ENCODE assay signal across 28 mouse cellular contexts in the genomic region with DNA sequence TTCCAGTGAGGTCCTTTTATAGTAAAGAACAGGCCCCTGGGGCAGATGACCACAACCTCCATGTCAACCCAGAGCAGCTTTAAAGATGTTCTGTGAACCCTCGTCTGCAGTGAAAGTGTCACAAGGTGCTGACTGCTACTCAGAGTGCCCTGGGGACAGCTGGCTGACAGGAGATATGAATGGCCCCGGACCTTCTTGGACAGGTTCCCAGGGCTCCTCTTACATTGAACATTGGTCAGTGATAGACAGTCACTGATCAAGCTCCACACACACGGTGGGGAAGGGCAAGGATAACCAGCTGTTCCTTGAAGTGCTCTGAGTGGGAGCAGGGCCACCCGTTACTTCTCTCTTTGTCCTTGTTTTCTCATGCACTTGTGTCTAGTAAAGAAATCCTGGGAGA. TPM values are rescaled to one million over a fixed set of nuclear protein-coding genes. Genes with fewer than 3 reads are reported as not detected.
A peak's percentile ranks its signal among the peaks of the same experiment; 100 is the strongest.
DNase-seq lines count a peak whose midpoint lies in the region; ATAC-seq lines count a peak whose summit lies in the region.
"Had no signal": no experiment of that assay in that cellular context is flagged by ENCODE, and none has a peak within 500 bp of the region (broad histone marks: within the 10 kb centered on the region; RNA-seq: fewer than 3 reads in every experiment).

No protein-coding gene starts in this region.

- H3K9ac ChIP-seq in heart, embryonic 11.5 days (ENCODE audit: low read depth, low read length) = peak overlapping the region; percentile 35; the same call in 1 of the 2 replicates
- H3K9ac ChIP-seq in kidney, embryonic 15.5 days = no peak overlapping the region
- H3K9ac ChIP-seq: embryonic facial prominence, embryonic 15.5 days; forebrain, postnatal 0 days; intestine, embryonic 15.5 days; liver, postnatal 0 days; neural tube, embryonic 15.5 days; stomach, embryonic 15.5 days had no signal

- intact Hi-C loops in heart, postnatal 25 days (cut with DNase I) = no loop called here

- peaks cover 76% of the 10 kb centered on the region for H3K4me1 ChIP-seq in heart, embryonic 11.5 days (ENCODE audit: control insufficient read depth, insufficient read depth, low read length)
- H3K4me1 ChIP-seq in kidney, embryonic 15.5 days = peaks cover 66% of the 10 kb centered on the region

- H3K4me2 ChIP-seq in heart, embryonic 11.5 days = no peak overlapping the region
- no peak overlapping the region for H3K4me2 ChIP-seq in kidney, embryonic 15.5 days
- H3K4me2 ChIP-seq: embryonic facial prominence, embryonic 15.5 days; intestine, embryonic 15.5 days; liver, embryonic 11.5 days; midbrain, embryonic 11.5 days; neural tube, embryonic 15.5 days; stomach, embryonic 15.5 days had no signal

- H3K27ac ChIP-seq in heart, embryonic 11.5 days (ENCODE audit: low read depth, low read length) = peak overlapping the region; percentile 91
- no peak overlapping the region for H3K27ac ChIP-seq in kidney, embryonic 15.5 days
- H3K27ac ChIP-seq: embryonic facial prominence, embryonic 15.5 days; intestine, embryonic 15.5 days; layer of hippocampus, adult 2 months; limb, embryonic 10.5 days; neural tube, embryonic 15.5 days; stomach, embryonic 15.5 days had no signal

- DNase-seq in adrenal gland, postnatal 36 days = peak; percentile 36 to 45
- DNase-seq in adrenal gland, adult 18-20 months (ENCODE audit: low spot score in 2 of 2) = no peak
- DNase-seq in heart, postnatal 25 days (ENCODE audit: low spot score) = no peak
- peak; percentile 35 to 56 for DNase-seq in kidney, postnatal 25 days
- DNase-seq in heart, postnatal 4 days = peak; percentile 67
- no peak for DNase-seq in MN1 (ENCODE audit: low spot score)
- DNase-seq: adrenal gland, postnatal 25 days; cerebellum, adult 11 months; cerebellum, adult 9-11 months; forebrain, postnatal 0 days; kidney, adult 8-10 months; kidney, postnatal 14 days; liver, postnatal 0 days; lung, postnatal 14 days; thymus, adult 18-20 months; thymus, postnatal 36 days had no signal

- H3K9me3 ChIP-seq in heart, embryonic 11.5 days (replicated peaks; ENCODE audit: control insufficient read depth, low read length) = no peaks in the 10 kb centered on the region
- H3K9me3 ChIP-seq in kidney, embryonic 15.5 days (replicated peaks) = no peaks in the 10 kb centered on the region
- H3K9me3 ChIP-seq: embryonic facial prominence, embryonic 15.5 days; intestine, embryonic 15.5 days; limb, embryonic 10.5 days; neural tube, embryonic 15.5 days; stomach, embryonic 15.5 days had no signal

- H3K4me3 ChIP-seq in heart, embryonic 11.5 days (ENCODE audit: low read depth, low read length) = no peak overlapping the region
- H3K4me3 ChIP-seq in kidney, embryonic 15.5 days (replicated peaks) = no peak overlapping the region
- H3K4me3 ChIP-seq: embryonic facial prominence, embryonic 15.5 days; intestine, embryonic 15.5 days; layer of hippocampus, adult 2 months; limb, embryonic 10.5 days; neural tube, embryonic 15.5 days; stomach, embryonic 15.5 days had no signal

- H3K27me3 ChIP-seq in heart, embryonic 11.5 days (ENCODE audit: control insufficient read depth, insufficient read depth, low read length) = no peaks in the 10 kb centered on the region
- no peaks in the 10 kb centered on the region for H3K27me3 ChIP-seq in kidney, embryonic 15.5 days
- H3K27me3 ChIP-seq: embryonic facial prominence, embryonic 15.5 days; intestine, embryonic 15.5 days; neural tube, embryonic 15.5 days; Patski; stomach, embryonic 15.5 days had no signal

- ATAC-seq in heart, embryonic 11.5 days (replicated peaks; ENCODE audit: insufficient number of reproducible peaks, low FRiP score, low TSS enrichment) = no peak; the same call in 1 of the 2 replicates
- no peak for ATAC-seq in kidney, embryonic 15.5 days (replicated peaks; ENCODE audit: low FRiP score)
- ATAC-seq: forebrain, postnatal 0 days; hindbrain, embryonic 16.5 days; intestine, embryonic 15.5 days; liver, postnatal 0 days; Patski had no signal

- no peaks in the 10 kb centered on the region for H3K36me3 ChIP-seq in heart, embryonic 11.5 days (ENCODE audit: control insufficient read depth, insufficient read depth, low read length)
- no peaks in the 10 kb centered on the region for H3K36me3 ChIP-seq in kidney, embryonic 15.5 days
- H3K36me3 ChIP-seq: embryonic facial prominence, embryonic 15.5 days; intestine, embryonic 15.5 days; limb, embryonic 10.5 days; neural tube, embryonic 15.5 days; stomach, embryonic 15.5 days had no signal

- WGBS in heart, embryonic 11.5 days (ENCODE audit: insufficient replicate concordance) = 20% methylated on average over 4 of the region's 4 CpGs
- WGBS in kidney, embryonic 15.5 days = 37% methylated on average over 4 of the region's 4 CpGs

RNA-seq across cellular contexts. Expression of gene Sh3bp4, which starts 50.1 kb away (rescaled TPM):
- total RNA-seq in adrenal gland, postnatal 36 days (2021) = 10 to 100 TPM; 14.1 to 17.8 TPM
- total RNA-seq in adrenal gland, adult 18-20 months (2021) = 10 to 100 TPM; 19.4 to 21.1 TPM
- 15.3 and 25.2 TPM in 2 replicates for polyA plus RNA-seq in heart, embryonic 11.5 days (2014; fragmentation: Nextera tagmentation; extraction: Ambion mirVana)
- total RNA-seq in heart, postnatal 25 days (2021) = 10 to 100 TPM; 10.5 to 13.2 TPM
- 25.4 and 28.7 TPM in 2 replicates for polyA plus RNA-seq in kidney, embryonic 15.5 days (2015; fragmentation: Nextera tagmentation; extraction: Ambion mirVana)
- total RNA-seq in heart, postnatal 4 days (2021) = 10 to 100 TPM; 43.5 to 45.3 TPM

Comparison
In these comparisons a context has a peak if more than half of its experiments do, and no peak if none do; other contexts are left out.
1. DNase-seq: peak in adrenal gland, postnatal 36 days (2 of 2), kidney, postnatal 25 days (2 of 2) and heart, postnatal 4 days (single experiment); none in adrenal gland, adult 18-20 months (0 of 2), heart, postnatal 25 days (single experiment) and MN1 (single experiment).